Mouse (Mus musculus) megakaryocyte-erythroid progenitor cell, adult 5-6 weeks (primary cell): ENCODE measurements around the gene Sdccag8. TPM values are rescaled to one million over a fixed set of nuclear protein-coding genes. Genes with fewer than 3 reads are reported as not detected.

Experiments used
- total RNA-seq, 2 experiments: library from RNA; stranded (forward) in 1 of 2; stranded (reverse) in 1 of 2; fragments of 200-1000, 215-1000 nt in 1 of 2; fragments of >200 nt in 1 of 2; fragmentation: Nextera tagmentation in 1 of 2; gene quantifications; 2 replicates each; pipeline ENCODE4 v1.2.3; 2014 to 2017

Gene Sdccag8
- total RNA-seq, 2 experiments from 2014 or later, result 4.9 to 11.3 TPM

Other genes starting within 250 kb of the Sdccag8 start
- 29.8 and 38.4 TPM in 2 replicates for gene Cep170, start 593 bp upstream of the Sdccag8 start, total RNA-seq (2014; fragmentation: Nextera tagmentation)
- gene Cep170, start 593 bp upstream of the Sdccag8 start, total RNA-seq (2017), result 28.0 and 35.7 TPM in 2 replicates